In the genomic region with DNA sequence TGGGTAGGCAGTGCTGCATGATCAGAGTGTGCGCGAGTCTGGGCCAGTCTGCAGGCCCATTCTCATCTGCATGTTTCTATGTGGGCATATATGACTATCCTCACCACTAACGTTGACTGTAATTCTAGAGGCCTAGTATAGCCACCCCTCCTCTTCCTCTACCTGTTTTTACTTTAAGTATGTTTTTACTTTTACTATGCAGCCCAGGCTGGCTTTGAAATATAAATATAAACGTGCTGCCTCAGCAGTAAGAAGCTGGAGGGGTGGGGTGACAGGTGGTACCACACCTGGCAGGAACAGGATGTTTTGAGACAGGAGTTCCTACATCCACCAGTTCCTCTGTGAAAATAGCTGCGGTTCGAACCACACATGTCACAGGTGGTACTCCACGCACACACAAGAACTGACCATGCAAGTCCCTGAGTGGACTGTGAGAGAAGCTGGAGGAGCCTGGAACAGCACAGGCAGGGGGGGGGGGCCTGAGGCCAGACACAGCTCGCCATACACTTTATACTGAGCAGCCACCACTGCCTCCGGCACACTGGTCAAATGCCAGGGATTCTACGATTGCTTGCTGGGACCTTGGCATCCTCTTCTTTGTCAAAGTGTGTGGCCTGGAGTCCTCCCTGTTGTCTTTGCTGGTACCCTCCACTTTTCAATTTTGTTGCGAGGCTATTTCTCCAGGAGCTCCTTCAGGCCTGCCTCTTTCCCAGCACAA, we compare ENCODE assay signal across 14 mouse cellular contexts.
A peak's percentile ranks its signal among the peaks of the same experiment; 100 is the strongest.
DNase-seq lines count a peak whose midpoint lies in the region; ATAC-seq lines count a peak whose summit lies in the region.
"Had no signal": no experiment of that assay in that cellular context is flagged by ENCODE, and none has a peak within 500 bp of the region (broad histone marks: within the 10 kb centered on the region; RNA-seq: fewer than 3 reads in every experiment).

No protein-coding gene starts in this region.

- peak; percentile 48 for ATAC-seq in inflammation-experienced regulatory T-cells, adult 6 months
- ATAC-seq: intestine, embryonic 15.5 days had no signal

- no peaks in the 10 kb centered on the region for H3K4me1 ChIP-seq in embryonic facial prominence, embryonic 10.5 days
- H3K4me1 ChIP-seq: intestine, embryonic 15.5 days had no signal

- H3K4me3 ChIP-seq in embryonic facial prominence, embryonic 10.5 days, result no peak overlapping the region
- H3K4me3 ChIP-seq: intestine, embryonic 15.5 days had no signal

- H3K27me3 ChIP-seq in embryonic facial prominence, embryonic 10.5 days (replicated peaks; ENCODE audit: low read depth, poor library complexity, severe bottlenecking), result no peaks in the 10 kb centered on the region
- H3K27me3 ChIP-seq: intestine, embryonic 15.5 days had no signal

- WGBS in embryonic facial prominence, embryonic 10.5 days, result 89% methylated on average over 11 of the region's 11 CpGs

- H3K27ac ChIP-seq in embryonic facial prominence, embryonic 10.5 days (replicated peaks), result no peak overlapping the region
- H3K27ac ChIP-seq: intestine, embryonic 15.5 days had no signal

- DNase-seq in cerebellum, postnatal 14 days, result peak; percentile 56 to 67
- no peak for DNase-seq in cerebellum, adult 18-20 months
- DNase-seq in lung, postnatal 36 days, result peak; percentile 56
- no peak for DNase-seq in lung, adult 18-20 months
- DNase-seq in thymus, postnatal 25 days, result peak; percentile 68
- DNase-seq in embryonic facial prominence, embryonic 10.5 days (ENCODE audit: low spot score), result no peak
- no peak for DNase-seq in retina, embryonic 14.5 days (ENCODE audit: low spot score)
- DNase-seq: adrenal gland, adult 2 months; heart, postnatal 10 days; kidney, postnatal 10 days; liver; lung, postnatal 10 days had no signal

- H3K36me3 ChIP-seq in embryonic facial prominence, embryonic 10.5 days (replicated peaks), result peaks cover 37% of the 10 kb centered on the region
- H3K36me3 ChIP-seq: intestine, embryonic 15.5 days had no signal

- no peaks in the 10 kb centered on the region for H3K9me3 ChIP-seq in embryonic facial prominence, embryonic 10.5 days
- H3K9me3 ChIP-seq: intestine, embryonic 15.5 days had no signal

Comparison
In these comparisons a context has a peak if more than half of its experiments do, and no peak if none do; other contexts are left out.
1. DNase-seq: peak in cerebellum, postnatal 14 days (2 of 2), lung, postnatal 36 days (single experiment) and thymus, postnatal 25 days (single experiment); none in cerebellum, adult 18-20 months (0 of 2), lung, adult 18-20 months (0 of 2), embryonic facial prominence, embryonic 10.5 days (single experiment) and retina, embryonic 14.5 days (single experiment).